Mouse (Mus musculus): ENCODE measurements around the gene Npy. TPM values are rescaled to one million over a fixed set of nuclear protein-coding genes. Genes with fewer than 3 reads are reported as not detected.

The Npy gene
- polyA plus RNA-seq, 1 experiment from 2014 or later = not detected

- CTCF ChIA-PET = interaction anchor here (1.6 to 2.2 kb wide), 2 partner anchors 9 to 11 kb away, joined by 4 to 6 read pairs; no protein-coding TSS in a partner anchor
- in situ Hi-C loops (cut with MboI; ENCODE audit: low pct_unique_long_range_greater_than_20kb) = no loop called here
These were observed 5.3 kb upstream of the Npy start for GRCm38 (mm10) chr6:49817183-49817582.

GRCm38 (mm10) chr6:49817625-49818024 is 4.9 kb upstream of the Npy start:
- in situ Hi-C loops (cut with MboI; ENCODE audit: low pct_unique_long_range_greater_than_20kb) = no loop called here
- CTCF ChIA-PET = interaction anchor here (1.3 to 2.2 kb wide), 3 partner anchors 10 to 15 kb away, joined by 4 to 6 read pairs (median 4); no protein-coding TSS in a partner anchor
- H3K27me3 ChIP-seq = peaks cover 4% of the 10 kb centered on the region
- no peak for ATAC-seq
- POLR2A ChIA-PET = no interaction called here
- no peak for TF ChIP-seq CTCF (IDR thresholded peaks at IDR 0.05)
- DNase-seq (ENCODE audit: low read depth, low spot score) = no peak

More at GRCm38 (mm10) chr6:49817183-49817582, 5.3 kb upstream of the Npy start:
- no peaks in the 10 kb centered on the region for H3K27me3 ChIP-seq
- ATAC-seq (no peak), DNase-seq (ENCODE audit: low read depth, low spot score) (no peak)
- no peak for TF ChIP-seq CTCF (IDR thresholded peaks at IDR 0.05)
- POLR2A ChIA-PET = no interaction called here

GRCm38 (mm10) chr6:49822871-49823230 is 341 bp downstream of the Npy start:
- no peak for ATAC-seq
- DNase-seq (ENCODE audit: low read depth, low spot score) = no peak
- POLR2A ChIA-PET = no interaction called here
- peaks cover 25% of the 10 kb centered on the region for H3K27me3 ChIP-seq
- no peak for TF ChIP-seq CTCF (IDR thresholded peaks at IDR 0.05)
- in situ Hi-C loops (cut with MboI; ENCODE audit: low pct_unique_long_range_greater_than_20kb) = no loop called here
- CTCF ChIA-PET = no interaction called here

DNA sequence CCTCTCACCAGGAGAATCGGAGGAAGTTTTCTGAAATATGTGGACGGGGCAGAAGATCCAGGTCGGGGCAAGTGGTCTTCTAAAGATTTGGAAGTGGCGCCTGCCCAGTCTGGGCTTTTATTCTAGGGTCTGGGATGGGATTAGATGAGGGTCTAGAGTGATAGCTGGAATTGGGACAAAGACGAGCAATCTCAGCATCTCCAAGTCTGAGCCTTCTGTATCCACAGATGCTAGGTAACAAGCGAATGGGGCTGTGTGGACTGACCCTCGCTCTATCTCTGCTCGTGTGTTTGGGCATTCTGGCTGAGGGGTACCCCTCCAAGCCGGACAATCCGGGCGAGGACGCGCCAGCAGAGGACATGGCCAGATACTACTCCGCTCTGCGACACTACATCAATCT is 861 bp downstream of the Npy start:
- peaks cover 25% of the 10 kb centered on the region for H3K27me3 ChIP-seq
- ATAC-seq (no peak), DNase-seq (ENCODE audit: low read depth, low spot score) (no peak)
- TF ChIP-seq CTCF (IDR thresholded peaks at IDR 0.05) = no peak
- in situ Hi-C loops (cut with MboI; ENCODE audit: low pct_unique_long_range_greater_than_20kb) = no loop called here
- ChIA-PET CTCF (no interaction called here), POLR2A (no interaction called here)

DNA sequence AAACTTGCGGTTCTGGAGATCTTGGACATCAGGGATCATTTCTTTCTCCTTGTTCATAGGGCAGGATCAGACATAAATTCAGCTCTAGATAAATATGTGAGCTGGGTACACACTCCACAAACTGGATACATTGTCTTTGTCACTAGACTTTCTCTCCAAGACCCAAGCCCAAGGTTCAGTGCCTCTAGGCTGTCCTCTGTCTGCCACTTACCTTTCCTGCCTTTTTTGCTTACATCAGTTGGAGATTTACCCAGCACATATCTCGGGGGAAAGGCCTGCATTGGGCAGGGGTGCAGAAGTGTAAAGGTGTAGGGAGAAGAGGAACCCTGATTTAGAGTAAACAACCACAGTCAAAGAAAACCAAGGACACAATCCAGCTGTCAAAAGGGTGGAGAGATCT is 1.3 kb downstream of the Npy start:
- ChIA-PET POLR2A (no interaction called here), CTCF (no interaction called here)
- in situ Hi-C loops (cut with MboI; ENCODE audit: low pct_unique_long_range_greater_than_20kb) = no loop called here
- ATAC-seq = no peak
- DNase-seq (ENCODE audit: low read depth, low spot score) = no peak
- H3K27me3 ChIP-seq = peaks cover 25% of the 10 kb centered on the region
- TF ChIP-seq CTCF (IDR thresholded peaks at IDR 0.05) = no peak

DNA sequence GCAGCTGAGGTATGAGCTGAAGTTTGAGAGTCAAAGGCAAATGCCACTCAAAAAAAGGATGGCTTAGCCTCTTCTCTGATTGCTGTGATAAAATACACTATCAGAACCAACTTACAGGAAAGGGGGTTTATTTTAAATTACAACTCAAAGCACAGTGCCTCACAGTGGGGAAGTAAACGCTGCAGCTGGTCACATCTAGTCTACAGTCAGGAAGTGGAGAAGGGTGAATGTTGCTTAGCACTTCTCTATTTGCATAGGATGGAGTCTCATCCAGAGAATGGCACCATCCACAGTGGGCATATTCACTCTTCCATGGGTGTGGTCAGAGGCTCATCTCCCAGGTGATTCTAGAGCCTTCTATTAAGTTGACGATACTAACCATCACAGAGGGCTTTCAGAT is 9.1 kb downstream of the Npy start:
- ATAC-seq = no peak
- ChIA-PET CTCF (interaction anchor here (1.0 to 2.3 kb wide), 4 partner anchors 10 to 40 kb away, joined by 3 to 7 read pairs (median 4); no protein-coding TSS in a partner anchor), POLR2A (no interaction called here)
- TF ChIP-seq CTCF (IDR thresholded peaks at IDR 0.05) = no peak
- peaks cover 17% of the 10 kb centered on the region for H3K27me3 ChIP-seq
- in situ Hi-C loops (cut with MboI; ENCODE audit: low pct_unique_long_range_greater_than_20kb) = no loop called here
- DNase-seq (ENCODE audit: low read depth, low spot score) = no peak

DNA sequence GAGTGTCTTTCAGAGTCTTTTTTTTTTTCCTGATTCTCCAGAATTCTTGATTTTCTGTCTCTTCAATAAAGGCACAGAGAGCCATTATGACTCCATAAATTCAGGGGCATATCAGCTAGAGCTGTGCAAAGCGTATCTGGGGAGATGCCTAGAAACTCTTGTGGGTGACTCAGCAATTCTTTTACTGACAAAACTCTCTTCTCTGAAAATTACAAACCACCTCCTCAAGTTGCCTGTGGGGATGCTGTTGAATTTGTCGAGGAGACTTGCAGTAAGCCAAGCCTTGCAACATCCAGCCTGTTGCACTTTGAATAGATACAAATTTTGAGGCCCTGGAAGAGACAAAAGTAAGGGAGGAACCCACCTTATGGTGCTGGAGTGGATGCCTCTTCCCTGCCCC is 34.3 kb downstream of the Npy start:
- ChIA-PET POLR2A (interaction anchor here (0.6 kb wide), 1 partner anchor 46 kb away, joined by 5 read pairs; no protein-coding TSS in a partner anchor), CTCF (no interaction called here)
- ATAC-seq (no peak), DNase-seq (ENCODE audit: low read depth, low spot score) (no peak)
- in situ Hi-C loops (cut with MboI; ENCODE audit: low pct_unique_long_range_greater_than_20kb) = no loop called here
- TF ChIP-seq CTCF (IDR thresholded peaks at IDR 0.05) = no peak
- no peaks in the 10 kb centered on the region for H3K27me3 ChIP-seq

- TF ChIP-seq CTCF (IDR thresholded peaks at IDR 0.05) = no peak
- H3K27me3 ChIP-seq = peaks cover 7% of the 10 kb centered on the region
- DNase-seq (ENCODE audit: low read depth, low spot score) (no peak), ATAC-seq (no peak)
- POLR2A ChIA-PET = interaction anchor here (0.5 kb wide), 1 partner anchor 399 kb away, joined by 5 read pairs; no protein-coding TSS in a partner anchor
- CTCF ChIA-PET = interaction anchor here (1.5 kb wide), 2 partner anchors 12 to 14 kb away, joined by 3 to 4 read pairs; no protein-coding TSS in a partner anchor
- in situ Hi-C loops (cut with MboI; ENCODE audit: low pct_unique_long_range_greater_than_20kb) = no loop called here
These were observed 45.1 kb downstream of the Npy start for GRCm38 (mm10) chr6:49867571-49867970.

DNA sequence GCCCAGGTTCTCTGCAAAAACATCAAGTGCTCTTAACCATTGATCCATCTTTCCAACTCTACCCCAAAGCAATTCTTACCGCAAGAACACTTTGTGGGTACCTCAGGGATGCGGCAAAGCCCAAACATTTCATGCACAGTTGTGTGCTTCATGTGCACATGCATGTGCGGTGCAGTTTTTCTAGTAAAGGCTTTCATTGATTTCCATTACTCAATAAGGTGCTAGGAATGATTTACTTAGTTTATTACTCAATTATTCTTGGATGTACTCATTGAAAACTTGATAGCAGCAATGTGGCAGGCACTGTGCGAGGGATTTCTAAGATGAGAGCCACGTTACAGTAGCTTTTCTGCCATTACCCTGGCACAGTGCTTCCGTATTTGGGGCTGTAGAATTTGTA is 48.6 kb downstream of the Npy start:
- ChIA-PET POLR2A (no interaction called here), CTCF (no interaction called here)
- H3K27me3 ChIP-seq = peaks cover 7% of the 10 kb centered on the region
- DNase-seq (ENCODE audit: low read depth, low spot score) (no peak), ATAC-seq (no peak)
- in situ Hi-C loops (cut with MboI; ENCODE audit: low pct_unique_long_range_greater_than_20kb) = no loop called here
- no peak for TF ChIP-seq CTCF (IDR thresholded peaks at IDR 0.05)

DNA sequence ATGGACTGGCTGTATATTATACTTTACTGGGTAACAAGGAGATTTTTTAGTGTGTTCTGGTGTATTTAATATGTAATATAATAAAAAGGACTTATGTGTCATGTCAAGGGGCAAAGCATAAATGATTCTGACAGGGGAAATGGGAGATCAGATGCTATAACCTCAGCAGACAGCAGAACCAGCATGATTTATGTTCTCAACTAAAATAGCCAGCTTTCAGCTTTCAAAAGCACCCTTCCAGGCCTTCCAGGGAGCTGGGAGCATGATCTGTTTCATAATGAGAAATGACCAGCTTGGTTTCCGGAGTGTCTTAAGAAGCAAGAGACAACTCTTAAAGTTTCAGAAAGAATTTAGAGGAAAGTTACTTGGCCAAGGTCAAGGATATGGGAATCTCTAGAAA is 51.0 kb downstream of the Npy start:
- CTCF ChIA-PET = interaction anchor here (0.9 kb wide), 1 partner anchor 19 kb away, joined by 3 read pairs; no protein-coding TSS in a partner anchor
- POLR2A ChIA-PET = no interaction called here
- no peak for DNase-seq (ENCODE audit: low read depth, low spot score)
- no peak for ATAC-seq
- TF ChIP-seq CTCF (IDR thresholded peaks at IDR 0.05) = no peak
- in situ Hi-C loops (cut with MboI; ENCODE audit: low pct_unique_long_range_greater_than_20kb) = no loop called here
- H3K27me3 ChIP-seq = peaks cover 6% of the 10 kb centered on the region

DNA sequence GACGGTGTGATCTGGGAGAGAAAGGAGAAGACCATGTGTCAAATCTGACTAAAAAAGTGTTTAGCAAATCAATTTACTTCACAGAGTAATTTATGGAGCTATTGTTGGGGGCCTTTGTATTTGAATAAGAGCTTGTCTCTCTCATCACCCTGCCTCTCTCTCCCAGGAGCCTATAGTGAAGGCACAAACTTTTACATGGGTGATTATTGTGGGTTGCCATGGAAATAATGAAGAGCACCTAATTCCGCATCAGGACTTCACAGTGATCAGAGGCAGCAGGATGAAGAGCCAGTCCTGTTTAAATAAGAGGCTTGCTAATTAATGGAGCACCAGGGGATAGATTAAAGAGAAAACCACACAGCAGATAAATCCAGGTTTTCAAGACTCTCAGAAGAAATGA is 52.6 kb downstream of the Npy start:
- peaks cover 4% of the 10 kb centered on the region for H3K27me3 ChIP-seq
- ATAC-seq (no peak), DNase-seq (ENCODE audit: low read depth, low spot score) (no peak)
- in situ Hi-C loops (cut with MboI; ENCODE audit: low pct_unique_long_range_greater_than_20kb) = no loop called here
- ChIA-PET POLR2A (no interaction called here), CTCF (no interaction called here)
- TF ChIP-seq CTCF (IDR thresholded peaks at IDR 0.05) = no peak

GRCm38 (mm10) chr6:49875791-49876190 is 53.3 kb downstream of the Npy start:
- DNase-seq (ENCODE audit: low read depth, low spot score) (no peak), ATAC-seq (no peak)
- ChIA-PET POLR2A (no interaction called here), CTCF (no interaction called here)
- TF ChIP-seq CTCF (IDR thresholded peaks at IDR 0.05) = no peak
- in situ Hi-C loops (cut with MboI; ENCODE audit: low pct_unique_long_range_greater_than_20kb) = no loop called here
- peaks cover 4% of the 10 kb centered on the region for H3K27me3 ChIP-seq
